In the genomic region with DNA sequence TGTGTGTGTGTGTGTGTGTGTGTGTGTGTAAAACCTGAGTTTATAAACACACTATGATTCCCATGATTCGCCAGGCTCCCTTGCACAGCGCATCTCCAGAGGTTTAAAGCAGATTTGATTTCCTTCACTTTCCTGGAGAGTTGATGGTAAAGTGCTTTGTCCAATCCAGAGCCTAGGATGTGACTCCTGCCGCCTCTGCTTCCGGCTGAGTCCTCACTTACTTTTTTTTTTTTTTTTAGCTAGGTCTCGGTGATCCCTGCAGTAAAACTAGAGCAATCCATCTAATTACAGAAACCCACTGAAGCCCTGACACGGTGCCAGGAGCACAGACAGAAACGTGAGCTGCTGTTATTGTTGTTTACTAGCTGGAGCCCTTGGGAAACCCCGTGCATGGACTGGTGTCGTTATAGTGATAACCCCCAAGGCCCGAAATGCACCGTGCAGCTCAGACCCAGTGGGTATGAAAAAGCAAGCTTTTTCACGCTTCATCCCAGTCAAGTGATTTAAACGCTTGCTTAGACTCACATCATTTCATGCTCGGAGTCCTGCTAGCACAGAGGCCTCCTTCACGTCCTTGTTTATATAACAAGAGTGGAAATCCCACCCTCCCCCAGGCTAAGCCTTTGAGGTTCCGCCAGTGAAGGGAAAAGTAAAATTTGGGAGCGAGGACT, we compare ENCODE assay signal across 8 mouse cellular contexts. TPM values are rescaled to one million over a fixed set of nuclear protein-coding genes. Genes with fewer than 3 reads are reported as not detected.
DNase-seq lines count a peak whose midpoint lies in the region; ATAC-seq and TF ChIP-seq lines count a peak whose summit lies in the region.

No protein-coding gene starts in this region.

- no peaks in the 10 kb centered on the region for H3K9me3 ChIP-seq in heart, postnatal 0 days (replicated peaks; ENCODE audit: control insufficient read depth, low read length)
- H3K9me3 ChIP-seq in limb, embryonic 10.5 days (replicated peaks) = no peaks in the 10 kb centered on the region
- no peaks in the 10 kb centered on the region for H3K9me3 ChIP-seq in neural tube, embryonic 12.5 days

- TF ChIP-seq EP300 in heart, postnatal 0 days (IDR thresholded peaks at IDR 0.05; ENCODE audit: low read depth) = no peak

- H3K27me3 ChIP-seq in heart, postnatal 0 days (ENCODE audit: control insufficient read depth, insufficient read depth, low read length) = no peaks in the 10 kb centered on the region
- no peaks in the 10 kb centered on the region for H3K27me3 ChIP-seq in limb, embryonic 10.5 days (ENCODE audit: low read depth, poor library complexity, severe bottlenecking)
- no peaks in the 10 kb centered on the region for H3K27me3 ChIP-seq in neural tube, embryonic 12.5 days (replicated peaks)

- DNase-seq in layer of hippocampus, postnatal 14 days (ENCODE audit: low spot score in 2 of 2) = peak; percentile 14 to 16
- no peak for DNase-seq in layer of hippocampus, adult 9-10 months (ENCODE audit: low spot score)
- DNase-seq in embryo, embryonic 11.5 days (ENCODE audit: low read depth, low spot score) = peak; percentile 52
- no peak for DNase-seq in heart, postnatal 0 days (ENCODE audit: low spot score)
- DNase-seq in limb, embryonic 10.5 days (ENCODE audit: low spot score) = peak; percentile 49
- DNase-seq in spleen, postnatal 10 days (ENCODE audit: low spot score in 2 of 2) = no peak

- no peak for TF ChIP-seq CTCF in heart, postnatal 0 days (IDR thresholded peaks at IDR 0.05; ENCODE audit: low read depth)

- H3K4me3 ChIP-seq in heart, postnatal 0 days (ENCODE audit: low read depth, low read length) = no peak overlapping the region
- H3K4me3 ChIP-seq in limb, embryonic 10.5 days = peak overlapping the region; percentile 27; the same call in 1 of the 2 replicates
- no peak overlapping the region for H3K4me3 ChIP-seq in neural tube, embryonic 12.5 days

- ATAC-seq in heart, postnatal 0 days (ENCODE audit: insufficient read depth, low read depth) = no peak
- peak; percentile 82 for ATAC-seq in neural tube, embryonic 12.5 days (ENCODE audit: low FRiP score, low read depth)
- no peak for ATAC-seq in cerebellum, adult (ENCODE audit: insufficient number of reproducible peaks, low FRiP score, low TSS enrichment)

- no peak overlapping the region for H3K9ac ChIP-seq in heart, postnatal 0 days (replicated peaks; ENCODE audit: low read depth, low read length)
- no peak overlapping the region for H3K9ac ChIP-seq in neural tube, embryonic 12.5 days

- H3K4me2 ChIP-seq in heart, postnatal 0 days (ENCODE audit: low read depth, low read length) = peak overlapping the region; percentile 34
- peak overlapping the region; percentile 54 for H3K4me2 ChIP-seq in neural tube, embryonic 12.5 days (replicated peaks)

- no peaks in the 10 kb centered on the region; the same call in 1 of the 2 replicates for H3K4me1 ChIP-seq in heart, postnatal 0 days (ENCODE audit: control insufficient read depth, insufficient read depth)
- H3K4me1 ChIP-seq in limb, embryonic 10.5 days = peaks cover 19% of the 10 kb centered on the region
- peaks cover 21% of the 10 kb centered on the region for H3K4me1 ChIP-seq in neural tube, embryonic 12.5 days

- 40% methylated on average over 17 of the region's 17 CpGs for WGBS in heart, postnatal 0 days
- WGBS in limb, embryonic 10.5 days = 21% methylated on average over 17 of the region's 17 CpGs
- WGBS in neural tube, embryonic 12.5 days = 9% methylated on average over 17 of the region's 17 CpGs

- no peaks in the 10 kb centered on the region for H3K36me3 ChIP-seq in heart, postnatal 0 days (replicated peaks; ENCODE audit: control insufficient read depth, insufficient read depth, low read length)
- H3K36me3 ChIP-seq in limb, embryonic 10.5 days = no peaks in the 10 kb centered on the region
- H3K36me3 ChIP-seq in neural tube, embryonic 12.5 days = no peaks in the 10 kb centered on the region

- H3K27ac ChIP-seq in heart, postnatal 0 days (ENCODE audit: low read depth) = peak overlapping the region; percentile 32; the same call in 1 of the 2 replicates
- H3K27ac ChIP-seq in limb, embryonic 10.5 days = peak overlapping the region; percentile 75
- no peak overlapping the region for H3K27ac ChIP-seq in neural tube, embryonic 12.5 days

RNA-seq across cellular contexts. Expression of gene Cnn3, which starts 36.3 kb away (rescaled TPM):
- 100 to 1,000 TPM; 110 to 126 TPM for total RNA-seq in layer of hippocampus, postnatal 14 days (2021)
- total RNA-seq in heart, postnatal 0 days (2014; rRNA removed; ENCODE audit: low replicate concordance) = 132 and 166 TPM in 2 replicates
- polyA plus RNA-seq in heart, postnatal 0 days (2015; fragmentation: Nextera tagmentation; extraction: Ambion mirVana) = 187 and 190 TPM in 2 replicates
- polyA plus RNA-seq in limb, embryonic 10.5 days (2016; fragmentation: Nextera tagmentation; extraction: Ambion mirVana) = 697 and 777 TPM in 2 replicates
- 909 and 919 TPM in 2 replicates for polyA plus RNA-seq in neural tube, embryonic 12.5 days (2016; fragmentation: Nextera tagmentation; extraction: Ambion mirVana)

Comparison
In these comparisons a context has a peak if more than half of its experiments do, and no peak if none do; other contexts are left out.
1. DNase-seq: peak in layer of hippocampus, postnatal 14 days (2 of 2), embryo, embryonic 11.5 days (single experiment) and limb, embryonic 10.5 days (single experiment); none in layer of hippocampus, adult 9-10 months (single experiment), heart, postnatal 0 days (single experiment) and spleen, postnatal 10 days (0 of 2).